Mouse (Mus musculus) mouse embryonic stem cell (cell line): ENCODE results near the gene Foxn3.

Experiments
- in situ Hi-C, 2 experiments: fragments of 300-500 bp; cut with MboI; formaldehyde crosslinking; loops; 1 replicate in 1 of 2; 3 replicates in 1 of 2; pipeline ENCODE4 v1.14.3; 2019 to 2020; ENCODE audit warnings: low sequenced_read_pairs in 2 of 2, low pct_unique_long_range_greater_than_20kb in 1 of 2, mixed read lengths in 1 of 2; ENCODE audit not compliant: unreplicated experiment in 1 of 2

Gene Foxn3

GRCm38 (mm10) chr12:99442819-99443218, 120.6 kb downstream of the Foxn3 start:
- in situ Hi-C loops: no loop called here

DNA sequence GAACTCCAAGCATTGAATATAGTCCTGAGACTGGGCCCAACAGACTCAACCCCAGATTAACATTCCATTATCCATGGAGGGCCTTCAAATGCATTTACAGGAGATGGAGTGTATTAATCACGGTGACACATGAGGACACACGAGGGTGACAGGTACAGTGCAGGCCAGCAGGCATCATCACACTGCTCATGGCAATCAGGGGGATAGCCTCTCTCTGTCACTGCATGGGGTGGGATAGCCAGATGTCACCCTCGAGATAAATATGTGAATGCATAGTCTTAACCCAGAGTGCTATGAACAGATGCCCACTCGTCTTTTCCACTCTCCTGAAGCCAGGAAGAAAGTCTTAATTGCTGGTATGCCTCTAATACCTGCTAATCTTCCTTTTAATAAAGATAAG, 122.4 kb downstream of the Foxn3 start:
- in situ Hi-C loops: no loop called here

- in situ Hi-C loops: no loop called here
These were observed 123.4 kb downstream of the Foxn3 start for GRCm38 (mm10) chr12:99440022-99440421.

GRCm38 (mm10) chr12:99435189-99435588, 128.2 kb downstream of the Foxn3 start:
- in situ Hi-C loops: no loop called here

GRCm38 (mm10) chr12:99433402-99433801, 130.0 kb downstream of the Foxn3 start:
- in situ Hi-C loops: no loop called here

GRCm38 (mm10) chr12:99431541-99431940, 131.8 kb downstream of the Foxn3 start:
- in situ Hi-C loops: no loop called here

GRCm38 (mm10) chr12:99430992-99431391, 132.4 kb downstream of the Foxn3 start:
- in situ Hi-C loops: no loop called here

DNA sequence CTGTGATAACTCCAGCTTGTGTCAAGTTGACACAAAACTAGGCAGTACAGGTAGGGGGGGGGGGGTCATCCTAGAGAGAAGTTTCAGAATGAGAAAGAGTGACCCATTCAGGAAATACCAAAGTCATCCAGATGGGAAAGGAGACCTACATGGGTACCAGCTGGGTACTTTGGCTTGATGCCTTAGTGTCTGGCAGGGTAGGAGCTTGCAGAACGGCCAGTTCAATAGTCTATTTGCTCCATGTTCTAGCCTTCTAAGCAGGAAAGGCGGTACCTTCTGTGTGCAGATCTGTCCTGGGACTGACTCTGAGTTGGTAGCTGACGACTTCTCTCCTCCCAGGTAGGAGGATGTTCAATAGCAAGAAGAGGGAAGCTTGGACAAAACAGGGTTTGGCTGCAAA, 134.3 kb downstream of the Foxn3 start:
- in situ Hi-C loops: no loop called here

GRCm38 (mm10) chr12:99426207-99426916, 137.0 kb downstream of the Foxn3 start:
- in situ Hi-C loops: no loop called here

DNA sequence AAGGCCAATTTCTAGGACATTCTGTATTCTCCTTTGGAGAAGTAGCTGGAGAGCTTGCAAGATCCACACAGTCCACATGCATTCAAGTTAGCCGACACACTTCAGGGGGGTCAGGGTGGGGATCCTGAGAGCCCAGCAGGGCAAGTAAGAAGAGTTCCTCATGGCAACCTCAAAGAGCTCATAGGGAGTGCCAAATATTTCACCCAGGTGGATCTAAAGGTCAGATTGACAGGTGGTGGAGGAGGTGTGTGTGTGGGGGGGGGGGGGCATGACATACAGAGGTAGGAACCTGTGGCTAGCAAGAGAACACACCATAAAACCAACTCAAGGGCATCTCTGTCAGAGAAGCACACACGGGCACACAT, 144.0 kb downstream of the Foxn3 start:
- in situ Hi-C loops: no loop called here

GRCm38 (mm10) chr12:99418476-99419395, 144.6 kb downstream of the Foxn3 start:
- in situ Hi-C loops: no loop called here

DNA sequence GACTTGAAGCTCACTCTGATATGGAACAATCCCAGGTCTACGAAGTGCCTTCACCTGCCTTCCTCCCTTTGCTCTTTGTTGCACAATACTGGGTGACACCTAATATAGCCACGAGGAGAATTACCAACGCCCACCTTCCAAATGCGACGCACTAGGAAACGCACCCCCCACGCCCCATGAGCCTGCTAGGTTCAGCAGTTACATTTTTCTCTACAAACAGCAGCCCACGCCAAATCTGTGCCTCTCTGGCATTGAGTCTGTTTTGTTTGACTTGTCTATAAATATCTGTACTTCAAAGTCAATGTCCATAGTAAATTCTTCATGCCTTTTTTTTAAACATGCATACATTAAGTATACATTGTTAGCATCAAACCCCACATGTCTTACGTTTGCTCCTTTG, 145.5 kb downstream of the Foxn3 start:
- in situ Hi-C loops: no loop called here

DNA sequence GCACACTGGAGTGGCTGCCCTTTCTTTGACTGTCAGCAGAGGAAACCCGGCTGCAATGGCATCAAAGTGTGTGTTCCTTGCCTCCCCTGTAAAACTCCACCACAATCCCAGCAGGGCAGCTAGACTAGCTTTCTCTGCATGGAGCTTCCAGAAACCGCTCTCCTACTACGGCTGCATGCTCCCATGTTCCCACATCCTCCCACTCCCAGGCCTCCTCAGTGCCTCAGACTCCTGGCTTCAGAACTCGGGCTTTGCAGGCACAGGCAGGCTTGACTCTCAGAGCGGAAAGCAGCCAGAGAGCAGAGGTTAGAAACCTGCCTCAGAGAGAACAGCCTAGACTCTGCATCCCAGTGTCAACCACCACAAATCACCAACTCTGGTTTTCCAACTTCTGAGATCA, 147.8 kb downstream of the Foxn3 start:
- in situ Hi-C loops: no loop called here

- in situ Hi-C loops: no loop called here
These were observed 150.9 kb downstream of the Foxn3 start for GRCm38 (mm10) chr12:99412496-99412895.

DNA sequence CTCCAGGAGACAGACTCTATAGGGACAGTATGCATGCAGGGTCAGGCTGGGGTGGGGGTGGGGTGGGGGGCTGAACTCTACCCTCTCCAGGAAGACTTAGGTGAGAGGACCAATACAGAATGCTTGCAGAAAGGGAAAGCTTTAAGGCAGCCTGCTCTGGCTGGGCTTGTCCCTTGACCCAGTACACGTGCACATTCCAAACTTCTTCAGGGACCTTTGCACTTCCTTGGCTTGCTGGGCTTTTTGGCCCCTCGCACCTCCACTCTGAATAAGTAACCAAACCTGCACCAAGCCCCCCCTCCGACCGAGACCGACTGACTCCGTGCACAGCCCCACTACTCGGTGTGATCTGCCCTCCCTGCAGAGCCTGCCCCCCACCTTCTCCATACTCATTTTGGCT, 151.3 kb downstream of the Foxn3 start:
- in situ Hi-C loops: no loop called here

GRCm38 (mm10) chr12:99408651-99409050, 154.7 kb downstream of the Foxn3 start:
- in situ Hi-C loops: no loop called here

- in situ Hi-C loops: no loop called here
These were observed 155.3 kb downstream of the Foxn3 start for GRCm38 (mm10) chr12:99408089-99408488.

DNA sequence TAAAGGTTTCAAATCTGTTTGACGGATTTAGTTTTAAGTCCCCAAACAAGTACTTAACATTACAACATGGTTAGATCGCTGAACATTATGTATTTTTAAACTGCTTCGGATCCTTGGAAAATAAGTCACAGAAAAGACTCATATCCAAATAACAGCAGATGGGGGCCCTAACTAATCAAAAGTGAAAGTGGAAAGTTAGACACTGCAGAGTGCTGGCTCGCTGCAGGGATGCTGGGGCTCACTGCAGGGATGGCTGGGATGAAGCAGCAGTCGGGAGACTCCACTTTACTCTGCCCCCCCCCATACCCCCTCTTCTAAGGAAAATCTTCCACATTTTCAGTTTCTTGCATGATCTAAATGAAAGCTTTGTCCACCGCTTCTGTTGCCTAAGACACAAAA, 156.1 kb downstream of the Foxn3 start:
- in situ Hi-C loops: no loop called here

DNA sequence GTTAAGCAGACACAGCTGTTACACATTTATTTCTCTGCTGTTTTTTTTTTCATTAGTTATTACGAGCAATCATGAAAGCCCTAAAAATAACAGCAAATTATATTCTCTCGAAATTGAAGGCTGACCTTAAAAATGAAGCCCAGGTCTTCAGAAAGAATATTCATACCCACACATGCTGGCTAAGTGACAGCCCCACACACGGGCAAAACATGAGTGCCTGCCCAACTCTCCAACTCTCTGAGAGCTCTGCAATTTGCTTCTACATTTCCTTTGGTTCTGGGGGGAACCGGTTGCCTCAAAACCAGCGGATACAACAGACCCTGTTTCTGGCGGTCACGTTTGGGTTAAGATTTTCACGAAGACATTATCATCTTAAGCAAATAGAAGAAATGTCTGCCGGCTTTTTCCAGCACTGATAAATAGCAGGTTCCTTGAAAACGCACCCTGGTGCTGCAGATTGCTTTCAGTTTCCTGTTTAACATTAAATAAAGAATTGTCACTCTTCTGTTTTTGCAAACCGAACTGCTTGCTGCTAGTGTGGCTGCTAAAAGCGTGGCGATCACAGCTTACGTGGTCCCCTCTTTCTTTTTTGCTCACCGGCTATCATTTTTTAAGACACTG, 156.6 kb downstream of the Foxn3 start:
- in situ Hi-C loops: no loop called here
